Mouse (Mus musculus): Measurements from ENCODE around the gene Idi1. TPM values are rescaled to one million over a fixed set of nuclear protein-coding genes. Genes with fewer than 3 reads are reported as not detected.

Idi1 gene
- total RNA-seq (2023), result 14.3 TPM

GRCm38 (mm10) chr13:8885445-8886184 is at the start of gene Idi1:
TSS of gene Idi1 (plus strand) at chr13:8885501.

GRCm38 (mm10) chr13:8871314-8871962 is 13.9 kb upstream of the Idi1 start, which contains the start of gene Wdr37:
TSS of gene Wdr37 (minus strand) at chr13:8871909.

Other genes starting within 250 kb of the Idi1 start
- gene Wdr37, start 13.6 kb upstream of the Idi1 start, total RNA-seq (2023), result 79.9 TPM
- not detected for gene Gm9745, start 62.7 kb downstream of the Idi1 start, total RNA-seq (2023)
- not detected for gene Idi2, start 67.4 kb downstream of the Idi1 start, total RNA-seq (2023)
- gene Gtpbp4, start 110.6 kb downstream of the Idi1 start, total RNA-seq (2023), result 104 TPM
- gene Larp4b, start 208.4 kb downstream of the Idi1 start, total RNA-seq (2023), result 65.9 TPM

Measured in CD8-positive naive resting alpha-beta T cell, adult 57 days (primary cell).